Mouse (Mus musculus) cerebellum, adult 18-20 months (tissue): ENCODE data around the gene Tnfsf9.
A peak's percentile ranks its signal among the peaks of the same experiment; 100 is the strongest.

Source experiments
- DNase-seq, 2 experiments: peaks; one replicate each; pipeline ENCODE4 v3.0.0; 2021

Gene Tnfsf9

DNA sequence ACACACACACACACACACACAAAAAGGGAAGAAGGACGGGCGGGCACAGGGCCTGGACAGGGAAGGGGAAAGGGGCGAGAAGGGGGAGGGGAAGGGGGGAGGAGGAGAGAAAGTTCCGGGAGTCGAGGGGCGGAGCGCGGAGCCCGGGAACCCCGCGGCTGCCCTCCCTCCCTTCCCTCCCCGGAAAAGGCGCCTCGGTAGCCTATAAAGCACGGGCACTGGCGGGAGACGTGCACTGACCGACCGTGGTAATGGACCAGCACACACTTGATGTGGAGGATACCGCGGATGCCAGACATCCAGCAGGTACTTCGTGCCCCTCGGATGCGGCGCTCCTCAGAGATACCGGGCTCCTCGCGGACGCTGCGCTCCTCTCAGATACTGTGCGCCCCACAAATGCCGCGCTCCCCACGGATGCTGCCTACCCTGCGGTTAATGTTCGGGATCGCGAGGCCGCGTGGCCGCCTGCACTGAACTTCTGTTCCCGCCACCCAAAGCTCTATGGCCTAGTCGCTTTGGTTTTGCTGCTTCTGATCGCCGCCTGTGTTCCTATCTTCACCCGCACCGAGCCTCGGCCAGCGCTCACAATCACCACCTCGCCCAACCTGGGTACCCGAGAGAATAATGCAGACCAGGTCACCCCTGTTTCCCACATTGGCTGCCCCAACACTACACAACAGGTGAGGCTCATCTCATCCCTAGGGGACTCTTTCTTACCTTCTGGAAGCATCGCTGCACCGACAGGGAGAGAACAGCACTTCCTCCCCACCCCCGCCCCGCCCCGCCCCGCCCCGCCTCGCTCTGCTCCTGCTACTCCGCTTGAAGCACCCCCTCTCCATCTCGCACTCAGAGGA is at the start of gene Tnfsf9:
Gene Tnfsf9, plus strand, starts transcription at position 145 of the 854 bp plus-strand sequence.
- peak; percentile 52 to 68 for DNase-seq

DNA sequence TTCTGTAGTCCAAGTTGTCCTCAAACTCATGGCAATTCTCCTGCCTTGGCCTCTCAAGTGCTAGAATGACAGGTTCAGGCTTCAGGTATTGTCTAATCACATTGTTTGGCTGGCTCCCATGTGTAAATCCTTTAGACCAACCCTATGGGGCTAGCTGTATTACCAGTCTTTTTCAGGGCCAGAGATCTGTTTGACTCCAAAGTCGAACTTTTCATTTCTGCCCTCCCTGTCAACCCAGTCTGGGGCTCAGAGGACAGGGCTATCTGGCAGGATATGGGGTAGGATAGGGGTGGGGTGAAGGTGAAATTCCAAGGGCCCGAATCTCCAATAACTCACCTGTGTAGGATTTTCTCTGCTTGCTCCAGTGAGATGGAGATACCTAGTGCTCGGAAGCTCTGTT is 48.9 kb upstream of the Tnfsf9 start:
- no peak for DNase-seq

DNA sequence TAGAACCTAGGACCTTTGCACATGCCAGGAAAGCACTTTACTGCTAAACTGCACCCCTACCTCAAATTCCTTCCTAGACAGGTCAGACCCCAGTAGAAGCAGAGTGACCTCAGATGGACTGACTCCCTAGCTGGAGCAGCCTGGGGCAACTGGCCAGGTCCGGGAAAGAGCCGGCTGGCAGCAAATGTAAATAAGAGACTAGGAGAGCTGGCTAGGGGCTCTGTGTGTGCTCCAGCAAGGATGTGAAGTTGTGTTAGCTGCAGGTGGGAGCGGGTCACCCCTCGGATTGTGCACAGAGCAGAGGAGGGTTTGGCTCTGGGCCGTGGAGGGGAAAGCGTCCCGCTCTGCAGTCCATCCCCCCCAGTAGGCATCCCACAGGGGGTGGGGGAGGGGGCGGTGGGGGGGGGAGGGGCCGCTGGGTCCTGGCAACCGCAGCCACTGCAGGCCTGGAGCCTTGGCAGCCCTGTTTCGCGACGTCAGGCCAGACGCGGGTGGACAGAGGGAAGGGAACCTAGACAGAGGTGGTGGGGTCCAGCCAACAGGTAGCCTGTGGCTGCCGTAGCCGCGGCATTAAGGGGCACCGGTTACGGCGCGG is 46.1 kb upstream of the Tnfsf9 start, which contains the start of gene Crb3:
Gene Crb3, plus strand, starts transcription at position 215 of the 595 bp plus-strand sequence.
- DNase-seq, result peak; percentile 62 to 67

DNA sequence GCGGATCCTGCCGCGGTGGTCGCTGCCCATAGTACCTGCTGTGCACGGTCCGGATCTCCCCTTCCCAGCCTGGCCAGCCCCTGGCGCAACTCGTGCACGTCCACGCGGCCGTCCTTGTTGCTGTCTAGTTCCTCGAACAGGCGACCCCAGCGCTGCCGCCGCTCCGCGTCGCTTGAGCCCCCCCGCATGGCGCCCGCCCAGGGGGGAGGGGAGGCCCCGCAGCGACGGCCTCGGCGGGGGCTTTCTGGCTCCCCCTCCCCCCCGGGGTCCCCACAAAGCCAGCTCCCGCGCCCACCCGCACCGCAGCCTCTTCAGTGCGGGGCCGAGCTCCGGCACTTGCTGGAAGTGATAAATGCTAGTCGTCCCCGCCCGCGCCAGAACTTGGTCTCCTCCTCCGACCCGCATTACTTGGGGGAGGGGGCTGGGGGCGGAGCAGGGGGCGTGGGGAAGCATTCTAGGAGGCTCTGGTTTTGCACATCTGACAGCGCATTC is 45.6 kb upstream of the Tnfsf9 start, which contains the start of gene Slc25a23:
Gene Slc25a23, minus strand, starts transcription at position 378 of the 492 bp plus-strand sequence.
- peak; percentile 72 to 75 for DNase-seq

DNA sequence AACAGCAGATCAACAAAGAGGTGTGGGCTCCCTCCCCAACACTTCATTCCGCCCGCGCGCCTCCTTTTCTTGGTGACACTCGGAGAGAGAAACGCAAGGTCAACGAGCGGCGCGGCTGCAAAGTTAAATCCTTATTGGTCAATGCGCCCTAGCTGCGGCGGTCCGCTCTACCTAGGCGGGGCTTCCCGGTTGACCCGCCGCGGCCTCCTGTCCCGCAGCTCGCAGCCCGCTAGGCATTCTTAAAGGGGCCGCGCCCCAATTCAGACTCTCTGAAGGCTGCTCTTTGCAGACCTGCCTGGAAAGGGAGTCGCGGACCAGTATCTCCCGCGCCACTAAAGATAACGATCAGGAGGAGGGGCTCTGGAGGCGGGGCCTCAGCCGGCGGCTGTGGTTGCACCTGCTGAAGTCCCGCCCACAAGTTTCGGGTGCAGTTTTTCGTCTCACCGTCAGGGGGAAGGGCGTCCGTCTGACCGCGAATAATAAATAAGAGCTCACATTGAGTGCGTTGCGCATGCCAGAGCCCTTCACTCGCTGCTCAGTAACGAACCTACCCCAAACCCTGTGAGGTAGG is 44.8 kb upstream of the Tnfsf9 start:
- peak; percentile 97 to 99 for DNase-seq

DNA sequence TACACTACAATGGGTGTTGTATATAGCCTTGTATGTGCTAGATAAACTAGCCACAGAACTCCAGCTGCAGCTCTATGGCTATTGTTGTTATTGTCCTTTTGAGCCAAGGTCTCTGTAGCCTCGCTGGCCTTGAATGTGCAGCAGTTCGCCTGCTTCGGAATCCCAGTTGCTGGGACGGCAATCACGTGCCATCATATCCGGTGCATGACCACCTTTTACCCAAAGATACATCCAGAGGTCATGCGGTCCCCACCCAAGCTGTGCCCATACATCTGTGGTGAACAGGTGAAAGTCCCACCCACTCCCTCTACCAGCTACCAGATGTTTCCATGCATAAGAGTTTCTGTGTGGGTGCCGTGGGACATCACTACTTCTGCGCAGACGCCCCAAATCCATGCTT is 44.1 kb upstream of the Tnfsf9 start:
- DNase-seq, result peak in 1 of 2 experiments; percentile 40

DNA sequence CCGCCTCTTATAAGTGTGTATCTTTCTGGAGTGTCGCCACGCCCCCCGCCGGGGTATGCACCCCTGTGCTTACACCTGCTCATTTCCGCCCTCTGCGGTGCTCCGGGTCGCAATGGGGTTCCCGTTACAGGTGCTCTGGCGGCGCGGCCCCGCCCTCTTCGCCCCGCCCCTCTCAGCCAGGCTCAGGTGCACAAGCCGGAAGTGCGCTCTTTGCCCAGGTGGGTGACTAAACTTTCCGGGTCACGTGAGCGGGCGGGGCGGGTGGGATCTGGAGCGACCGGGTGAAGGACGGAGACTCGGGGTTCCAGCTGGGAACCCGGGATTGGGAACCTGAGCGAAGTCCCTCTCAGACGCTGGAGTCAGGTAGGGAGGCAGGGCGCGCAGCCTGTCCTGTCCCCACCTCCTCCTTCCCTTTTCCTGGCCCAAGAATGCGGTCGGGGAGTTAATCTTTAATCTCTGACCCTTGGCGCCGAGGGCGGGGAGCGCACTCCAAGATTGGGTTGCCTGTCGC is 43.1 kb upstream of the Tnfsf9 start:
- DNase-seq, result peak; percentile 52 to 67

DNA sequence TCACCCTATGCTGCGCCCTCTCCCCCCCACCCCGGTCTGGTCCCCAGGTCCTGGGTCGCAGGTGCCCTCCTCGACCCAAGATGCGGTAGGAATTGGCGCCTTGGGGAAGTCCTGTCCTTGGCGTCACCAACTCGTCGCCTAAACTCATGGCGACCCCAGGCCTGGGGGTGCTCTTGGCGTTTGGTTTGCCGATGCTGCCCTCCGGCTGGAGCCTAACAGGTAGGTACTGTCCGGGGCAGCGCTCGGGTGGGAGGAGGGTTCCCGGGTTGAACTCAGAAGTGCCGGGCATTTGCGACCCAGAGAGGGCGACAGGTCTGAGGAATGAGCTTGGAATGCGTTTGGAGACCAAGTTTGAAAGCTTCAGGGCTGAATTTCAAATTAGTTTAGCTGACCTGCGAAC is 42.6 kb upstream of the Tnfsf9 start:
- DNase-seq, result no peak

DNA sequence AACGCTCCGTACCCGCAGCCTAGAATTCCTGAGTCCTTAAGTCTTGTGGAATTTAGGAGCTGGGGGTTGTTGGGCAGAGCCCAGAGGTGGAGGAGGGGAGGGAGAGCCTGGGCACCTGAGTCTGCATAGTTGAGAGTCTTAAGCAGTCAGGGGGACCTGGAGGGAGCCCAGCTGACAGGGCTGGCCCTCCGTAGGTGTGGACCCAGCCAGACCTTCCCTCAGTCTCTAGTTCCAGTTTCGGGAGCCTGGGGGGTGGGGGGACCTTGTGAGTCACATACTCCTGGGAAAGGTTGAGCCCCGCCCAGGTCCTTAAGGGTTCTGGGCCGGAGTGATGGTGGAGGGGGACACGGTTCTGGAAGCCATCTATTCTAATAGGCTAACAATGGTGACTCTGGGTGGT is 42.1 kb upstream of the Tnfsf9 start:
- no peak for DNase-seq

DNA sequence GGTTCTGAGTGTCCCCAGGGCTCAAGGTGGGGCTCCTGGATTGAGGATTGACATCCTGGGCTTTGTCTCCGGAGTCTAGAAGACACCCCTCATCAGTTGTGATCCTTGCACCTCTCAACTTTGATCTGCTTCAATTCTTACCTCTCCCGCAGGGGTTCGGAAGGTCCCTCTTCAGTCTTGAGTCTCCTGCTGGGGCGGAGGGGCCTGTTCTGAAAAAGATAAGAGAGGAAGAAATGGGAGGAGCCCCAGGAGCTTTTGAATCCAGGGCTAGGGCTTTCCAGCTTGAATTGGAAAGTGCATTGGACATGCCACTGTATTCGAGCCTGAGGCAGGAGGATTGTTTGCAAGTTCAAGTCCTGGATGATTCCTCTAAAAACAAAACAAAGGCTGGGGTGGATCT is 38.2 kb upstream of the Tnfsf9 start:
- no peak for DNase-seq

DNA sequence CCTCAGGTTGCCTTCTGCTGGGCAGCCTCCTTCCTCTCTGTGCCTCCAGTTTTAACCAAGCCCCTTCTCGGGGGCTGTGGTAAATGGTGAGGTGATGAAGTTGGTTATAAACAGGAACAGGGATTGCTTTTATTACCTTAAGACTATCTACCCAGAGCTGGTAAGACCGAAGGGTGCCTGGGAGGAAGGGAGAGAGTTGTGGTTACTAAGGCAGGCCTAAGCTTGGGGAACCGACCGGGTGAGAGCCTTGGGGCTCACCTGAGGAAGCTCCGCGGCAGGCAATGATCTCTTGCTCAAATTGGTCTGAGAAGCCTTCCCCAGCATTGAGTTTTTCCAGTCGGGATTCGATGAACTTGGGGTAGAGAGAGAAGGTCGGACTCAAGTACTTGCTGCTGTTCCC is 34.9 kb upstream of the Tnfsf9 start:
- DNase-seq, result no peak

DNA sequence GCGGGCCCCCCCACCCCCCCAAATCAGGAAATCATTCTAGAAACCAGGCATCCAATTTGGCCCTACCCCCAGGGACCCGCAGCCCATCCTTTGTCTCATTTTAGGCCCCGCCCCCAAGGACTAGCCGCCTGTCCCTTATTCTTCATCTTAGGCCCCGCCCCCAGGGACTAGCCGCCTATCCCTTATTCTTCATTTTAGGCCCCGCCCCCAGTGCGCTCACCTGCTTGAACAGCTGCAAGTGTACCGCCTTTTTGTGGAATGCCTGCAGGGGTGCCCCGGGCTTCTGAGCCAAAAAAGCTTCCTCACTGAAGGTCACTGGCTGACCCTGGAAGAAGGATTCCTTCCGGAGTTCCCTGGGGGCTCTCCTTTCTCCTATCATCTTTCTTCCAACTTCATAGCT is 34.4 kb upstream of the Tnfsf9 start:
- no peak for DNase-seq

DNA sequence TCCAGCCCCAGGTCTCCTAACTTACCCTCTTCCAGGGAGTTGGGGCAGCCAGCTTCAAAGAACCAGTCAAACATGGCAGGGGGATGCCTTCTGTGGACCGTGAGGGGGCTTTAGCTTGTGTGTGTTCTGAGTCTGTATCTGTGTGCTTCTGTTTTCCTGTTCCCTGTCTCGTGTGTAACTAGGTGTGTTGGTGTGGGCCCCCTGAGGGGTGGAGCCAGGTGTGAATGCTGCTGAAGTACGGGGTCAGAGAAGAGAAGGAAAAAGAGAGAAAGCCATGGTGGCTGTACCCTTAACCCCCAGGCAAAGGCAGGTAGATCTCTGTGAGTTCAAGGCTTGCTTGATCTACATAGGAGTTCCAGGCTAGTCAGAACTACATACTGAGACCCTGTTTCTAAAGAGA is 28.2 kb upstream of the Tnfsf9 start:
- DNase-seq, result no peak

DNA sequence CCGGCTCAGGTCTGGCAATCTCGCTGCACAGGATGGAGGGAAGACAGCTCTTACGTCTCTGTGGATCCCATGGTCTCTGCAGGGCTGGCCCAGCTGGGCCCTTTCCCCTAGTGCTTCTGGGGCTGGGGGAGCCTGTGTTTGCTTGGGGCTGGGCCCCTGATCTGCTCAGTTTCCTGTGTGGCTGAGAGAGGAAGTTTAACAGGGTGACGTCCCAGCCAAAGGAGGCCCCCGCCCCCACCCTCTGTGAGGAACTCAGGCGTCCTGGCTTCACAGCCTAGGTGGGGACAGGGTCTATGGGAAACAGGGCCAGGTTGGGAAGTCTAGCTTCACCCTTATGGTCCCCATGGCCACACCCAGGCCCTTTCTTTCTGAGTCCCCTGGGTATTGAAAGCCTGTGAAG is 26.8 kb upstream of the Tnfsf9 start, which contains the start of gene Dennd1c:
Gene Dennd1c, minus strand, starts transcription at position 179 of the 400 bp plus-strand sequence.
- DNase-seq, result no peak

DNA sequence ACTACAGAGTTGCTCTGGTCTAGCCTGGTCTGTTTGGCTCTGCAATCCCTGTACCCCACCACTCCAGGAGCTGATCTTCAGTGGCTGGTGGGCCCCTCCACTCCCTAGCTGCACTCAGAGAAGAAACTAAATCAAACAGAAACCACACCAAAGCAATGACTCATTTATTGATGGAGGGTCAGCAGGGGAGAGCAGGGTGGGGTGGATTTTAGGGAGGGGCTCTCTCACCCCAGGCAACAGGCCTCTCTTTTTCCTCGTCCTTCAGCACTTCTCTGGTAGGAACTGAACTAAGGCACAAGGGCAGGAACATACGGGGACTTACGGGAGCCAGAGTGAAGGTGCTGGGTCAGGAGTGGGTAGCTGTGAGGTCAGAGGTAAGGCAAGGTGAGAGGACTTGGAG is 25.2 kb upstream of the Tnfsf9 start:
- no peak for DNase-seq

DNA sequence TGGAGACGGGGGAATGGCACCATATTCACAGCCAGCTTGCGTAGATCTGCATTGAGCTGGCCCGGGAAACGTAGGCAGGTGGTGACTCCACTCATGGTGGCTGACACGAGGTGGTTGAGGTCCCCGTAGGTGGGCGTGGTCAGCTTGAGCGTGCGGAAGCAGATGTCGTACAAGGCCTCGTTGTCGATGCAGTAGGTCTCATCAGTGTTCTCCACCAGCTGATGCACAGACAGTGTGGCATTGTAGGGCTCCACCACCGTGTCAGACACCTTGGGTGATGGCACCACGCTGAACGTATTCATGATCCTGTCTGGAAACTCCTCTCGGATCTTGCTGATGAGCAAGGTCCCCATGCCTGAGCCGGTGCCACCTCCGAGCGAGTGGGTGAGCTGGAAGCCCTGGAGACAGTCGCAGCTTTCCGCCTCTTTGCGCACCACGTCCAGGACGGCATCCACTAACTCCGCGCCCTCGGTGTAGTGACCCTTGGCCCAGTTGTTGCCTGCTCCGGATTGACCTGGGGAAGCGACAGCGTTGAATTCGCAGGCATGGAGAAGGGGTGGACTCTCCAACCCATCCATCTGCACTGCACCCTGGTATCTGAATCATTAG is 23.8 kb upstream of the Tnfsf9 start:
- DNase-seq, result peak in 1 of 2 experiments; percentile 23

DNA sequence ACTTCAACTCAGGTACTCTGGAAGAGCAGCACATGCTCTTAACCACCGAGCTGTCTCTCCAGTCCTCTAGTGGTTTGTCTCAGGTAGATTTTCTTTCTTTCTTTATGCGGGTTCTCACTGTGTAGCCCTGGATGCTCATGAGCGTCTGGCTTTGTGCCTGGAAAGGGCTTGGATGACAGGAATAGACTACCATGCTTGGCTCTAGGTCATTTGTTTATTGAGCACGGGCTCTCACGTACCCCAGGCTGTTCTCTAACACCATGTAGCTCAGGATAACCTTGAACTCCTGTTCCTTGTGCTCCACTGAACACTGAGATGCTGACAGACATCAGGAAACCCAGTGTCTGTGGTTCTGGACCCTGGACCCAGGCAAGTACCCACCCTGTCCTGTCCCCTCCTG is 22.6 kb upstream of the Tnfsf9 start:
- peak; percentile 79 to 84 for DNase-seq

DNA sequence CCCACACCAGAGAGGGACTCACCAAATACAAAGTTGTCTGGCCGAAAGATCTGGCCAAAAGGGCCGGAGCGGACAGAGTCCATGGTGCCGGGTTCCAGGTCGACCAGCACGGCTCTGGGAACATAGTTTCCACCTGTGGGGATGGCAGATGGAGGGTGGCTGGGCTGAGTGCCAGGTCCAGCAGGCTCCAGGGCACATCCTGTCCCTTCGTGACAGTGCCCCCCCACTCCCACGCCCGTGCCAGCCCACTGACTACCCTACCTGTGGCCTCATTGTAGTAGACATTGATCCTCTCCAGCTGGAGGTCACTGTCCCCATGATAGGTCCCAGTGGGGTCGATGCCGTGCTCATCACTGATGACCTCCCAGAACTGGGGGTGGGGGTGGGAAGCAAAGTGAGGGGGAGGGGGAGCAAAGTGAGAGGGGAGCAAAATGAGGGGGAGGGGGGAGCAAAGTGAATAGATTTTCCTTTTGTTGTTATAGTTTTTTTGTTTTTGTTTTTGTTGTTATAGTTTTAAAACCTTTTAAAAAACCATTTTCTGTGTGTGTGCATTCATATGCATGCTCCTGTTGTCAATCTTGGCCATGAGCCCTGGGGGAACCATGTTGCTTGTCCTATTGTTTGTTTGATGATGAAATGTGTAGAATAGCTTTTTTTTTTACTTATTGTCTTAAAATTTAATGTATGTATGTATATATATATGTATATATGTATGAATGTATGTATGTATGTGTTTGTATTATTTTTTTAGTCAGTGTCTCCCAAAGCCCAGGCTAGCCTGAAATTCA is 19.0 kb upstream of the Tnfsf9 start:
- peak; percentile 95 to 99 for DNase-seq

DNA sequence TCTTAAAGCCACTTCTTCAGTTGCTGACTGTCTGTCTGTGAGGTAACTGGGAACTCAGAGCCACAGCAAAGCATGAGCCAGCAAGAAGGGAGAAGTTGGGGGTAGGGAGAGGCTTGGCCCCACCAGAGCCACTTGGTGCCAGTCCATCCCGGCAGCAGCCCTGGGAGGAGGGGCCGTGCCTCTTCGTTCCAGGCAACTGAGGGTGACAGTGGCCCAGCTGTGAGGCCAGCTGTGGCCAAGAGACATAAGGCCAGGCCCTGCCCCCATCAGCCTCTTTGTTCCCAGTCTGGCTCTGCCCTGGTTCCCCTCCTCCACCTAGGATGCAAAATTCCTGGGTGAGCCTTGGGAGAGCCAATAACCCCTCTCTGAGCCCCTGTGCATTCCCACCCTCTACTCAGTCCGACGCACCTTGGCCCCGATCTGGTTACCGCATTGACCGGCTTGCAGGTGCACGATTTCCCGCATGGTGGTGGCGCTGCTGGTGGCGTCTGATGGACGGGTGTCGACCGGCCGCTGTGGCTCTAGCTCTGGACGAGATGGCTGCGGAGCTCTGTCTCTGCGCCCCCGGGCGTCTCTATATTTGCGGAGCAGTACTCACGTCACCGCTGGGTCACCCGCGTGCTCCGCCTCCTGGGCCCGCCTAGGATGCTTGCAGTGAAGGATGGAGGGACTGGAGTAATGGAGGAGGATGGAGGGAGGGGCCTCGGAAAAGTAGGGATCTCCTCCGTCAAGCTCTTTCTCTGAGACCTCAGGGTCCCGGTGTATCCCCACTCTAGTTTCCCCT is 17.9 kb upstream of the Tnfsf9 start, which contains the start of gene Tubb4a:
Gene Tubb4a, minus strand, starts transcription at position 734 of the 784 bp plus-strand sequence.
- peak; percentile 92 to 95 for DNase-seq

DNA sequence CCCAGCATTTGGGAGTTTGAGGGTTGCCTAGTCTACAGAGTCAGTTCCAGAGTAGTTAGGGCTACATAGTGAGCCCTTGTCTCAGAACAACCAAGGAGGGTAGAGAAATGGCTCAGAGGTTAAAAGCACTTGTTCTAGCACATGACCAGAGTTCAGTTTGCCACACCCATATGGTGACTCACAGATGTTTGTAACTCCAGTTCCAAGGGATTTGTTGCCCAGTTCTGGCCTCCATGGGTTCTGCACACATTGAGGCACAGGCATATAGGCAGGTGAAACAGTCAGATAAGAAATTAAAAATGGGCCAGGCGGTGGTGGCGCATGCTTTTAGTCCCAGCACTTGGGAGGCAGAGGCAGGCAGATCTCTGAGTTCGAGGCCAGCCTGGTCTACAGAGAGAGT is 10.9 kb upstream of the Tnfsf9 start:
- no peak for DNase-seq
